Mouse (Mus musculus): ENCODE measurements around the gene Emb.
A peak's percentile ranks its signal among the peaks of the same experiment; 100 is the strongest.
"Not testable (repeated sequence)": the region's sequence is repeated elsewhere in the genome, so short reads cannot be mapped to it uniquely, and the experiment has no call there.

The Emb gene

GRCm38 (mm10) chr13:117208236-117208635, at the start of gene Emb:
Gene Emb, plus strand, starts transcription at chr13:117208536.
- DNase-seq (ENCODE audit: inconsistent age in 2 of 2, low spot score in 1 of 2), result no peak

DNA sequence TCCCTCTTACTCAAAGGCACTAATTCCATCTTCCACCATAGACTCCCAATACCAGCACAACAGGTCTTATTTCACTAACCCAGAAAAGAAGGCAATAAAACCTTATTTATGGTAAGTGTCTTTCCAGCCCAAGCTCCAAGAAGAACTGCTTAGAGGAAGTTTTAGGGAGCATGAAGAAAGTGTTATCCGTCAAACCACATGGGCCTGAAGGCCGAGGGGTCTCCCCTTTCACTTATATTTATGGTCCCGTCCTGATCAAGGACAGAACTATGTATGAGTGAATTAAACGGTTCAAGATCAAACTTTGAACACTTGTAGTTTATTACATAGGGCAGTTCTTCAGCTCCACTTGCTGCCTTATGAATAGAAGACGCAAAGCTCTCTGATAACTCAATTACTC, 44.4 kb upstream of the Emb start:
- DNase-seq (ENCODE audit: inconsistent age in 2 of 2, low spot score in 1 of 2), result no peak

GRCm38 (mm10) chr13:117165071-117165470, 43.3 kb upstream of the Emb start:
- DNase-seq (ENCODE audit: inconsistent age in 2 of 2, low spot score in 1 of 2), result no peak

- DNase-seq (ENCODE audit: inconsistent age in 2 of 2, low spot score in 1 of 2), result not testable (repeated sequence)
Measured at GRCm38 (mm10) chr13:117180912-117181311, 27.4 kb upstream of the Emb start.

DNA sequence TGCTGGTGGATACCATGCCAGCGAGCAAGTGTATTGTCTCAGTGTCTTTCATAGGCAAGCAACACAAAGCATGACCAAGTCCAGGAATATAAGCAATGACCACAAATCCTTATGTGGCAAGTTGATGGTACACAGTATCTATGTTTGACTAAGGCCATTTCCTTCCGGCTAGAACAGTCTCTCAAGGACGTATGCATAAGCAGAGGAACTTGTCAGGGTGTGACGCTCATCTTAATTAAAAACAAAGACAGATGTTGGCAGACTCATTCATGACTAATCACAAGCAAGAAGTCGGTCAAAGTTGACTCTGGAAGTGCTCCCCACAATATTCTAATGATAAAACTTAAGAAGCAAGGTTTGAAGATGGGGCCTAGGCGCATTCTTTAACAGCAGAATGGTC, 25.0 kb upstream of the Emb start:
- DNase-seq (ENCODE audit: inconsistent age in 2 of 2, low spot score in 1 of 2), result no peak

- DNase-seq (ENCODE audit: inconsistent age in 2 of 2, low spot score in 1 of 2), result no peak
Measured at GRCm38 (mm10) chr13:117185329-117185728, 23.0 kb upstream of the Emb start.

DNA sequence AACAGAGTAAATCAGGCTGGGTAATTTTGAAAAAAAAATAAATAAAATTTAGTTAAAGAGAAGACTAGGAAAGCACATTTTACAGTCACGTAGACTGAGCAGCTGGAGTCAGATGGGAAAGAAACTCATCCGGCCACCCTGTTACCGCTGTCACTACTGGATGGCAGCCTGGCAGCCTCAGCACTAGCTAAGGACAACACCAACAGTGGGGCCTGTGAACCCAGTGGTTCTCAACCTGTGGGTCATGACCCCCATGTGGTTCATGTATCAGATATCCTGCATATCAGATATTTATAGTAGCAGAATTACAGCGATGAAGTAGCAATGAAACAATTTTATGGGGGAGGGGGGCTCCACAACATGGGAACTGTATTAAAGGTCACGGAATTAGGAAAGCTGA, 16.2 kb upstream of the Emb start:
- no peak for DNase-seq (ENCODE audit: inconsistent age in 2 of 2, low spot score in 1 of 2)

DNA sequence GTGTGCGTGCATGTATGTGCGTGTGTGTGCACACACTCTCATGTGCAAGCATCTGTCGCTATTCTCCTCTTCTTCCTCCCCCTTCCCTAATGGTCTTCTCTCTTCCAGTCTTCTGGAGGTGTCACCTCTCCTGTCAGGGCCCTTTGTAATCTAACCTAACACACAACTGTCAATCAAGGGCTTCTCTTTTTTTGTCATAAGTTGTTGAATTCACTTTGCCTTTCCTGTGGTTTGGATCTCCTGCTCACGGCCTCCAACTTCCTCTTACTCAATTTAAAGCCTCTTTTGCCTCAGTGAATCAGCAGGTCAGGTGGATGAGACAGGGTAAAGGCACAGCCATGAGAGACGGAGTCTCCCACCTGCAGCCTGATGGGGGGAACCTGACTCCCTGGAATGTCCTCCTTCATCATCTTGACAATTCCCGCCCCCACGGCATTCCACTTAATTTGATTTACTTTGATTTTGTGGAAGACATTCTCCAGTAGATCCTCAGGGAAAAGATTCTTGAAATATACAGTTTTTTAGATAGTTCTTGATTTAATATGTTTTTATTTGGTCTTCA, 14.8 kb upstream of the Emb start:
- no peak for DNase-seq (ENCODE audit: inconsistent age in 2 of 2, low spot score in 1 of 2)

DNA sequence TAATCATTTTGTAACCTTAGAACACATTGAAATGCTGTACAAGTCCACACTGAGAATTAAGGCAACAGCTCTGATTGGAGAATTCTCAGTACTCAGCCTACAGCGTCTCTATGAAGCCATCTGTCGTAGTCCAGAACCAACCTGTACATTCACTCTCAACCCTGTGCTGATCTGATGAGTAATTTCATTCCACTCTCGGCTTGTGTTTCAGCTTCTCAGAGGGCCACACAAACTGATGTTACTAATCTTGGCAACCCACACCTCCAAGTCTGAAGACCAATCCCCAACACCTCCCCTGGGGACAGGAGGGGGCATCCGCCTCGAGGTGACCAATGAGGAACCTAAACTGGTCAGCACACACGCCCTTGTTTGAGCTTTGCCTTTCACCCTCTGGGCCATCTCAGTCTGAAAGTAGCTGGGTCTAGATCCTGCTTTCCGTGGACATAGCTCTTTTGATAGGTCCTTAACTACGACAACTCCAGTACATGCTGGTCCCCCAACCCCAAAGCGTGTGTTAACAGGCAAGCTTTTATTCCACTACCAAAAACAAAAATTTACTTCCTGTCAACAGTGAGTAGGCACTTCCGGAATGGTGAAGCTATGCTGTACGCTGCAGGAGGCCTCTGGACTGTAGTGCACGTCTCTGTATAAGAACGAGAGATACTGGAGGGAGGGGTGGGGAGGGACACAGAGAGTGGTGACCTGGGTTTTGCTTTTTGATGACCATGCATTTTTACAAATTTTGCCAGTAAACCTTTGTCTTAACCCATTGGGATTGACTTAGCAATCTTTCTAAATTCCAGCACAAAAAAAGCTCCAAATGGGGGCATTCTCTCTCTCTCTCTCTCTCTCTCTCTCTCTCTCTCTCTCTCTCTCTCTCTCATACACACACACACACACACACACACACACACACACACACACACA, 12.5 kb upstream of the Emb start:
- no peak for DNase-seq (ENCODE audit: inconsistent age in 2 of 2, low spot score in 1 of 2)

DNA sequence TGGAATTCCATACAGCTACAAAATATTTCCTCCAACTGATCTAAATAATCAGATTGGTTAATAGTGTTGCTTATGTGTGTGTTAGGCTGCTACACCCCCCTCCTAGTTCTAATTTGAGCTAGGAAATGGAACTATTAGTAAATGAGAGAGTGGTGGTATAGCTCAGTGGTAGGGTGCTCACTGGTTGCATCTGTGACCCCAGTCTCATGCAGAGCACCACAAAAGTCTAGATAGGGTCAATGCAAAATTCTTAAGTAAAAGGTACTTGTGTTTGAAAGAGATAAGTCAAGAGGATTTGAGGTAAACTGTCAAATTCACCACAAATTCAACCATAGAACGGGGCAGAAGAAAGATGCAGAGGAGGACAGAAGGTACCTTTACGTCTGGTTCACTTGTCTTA, 10.7 kb upstream of the Emb start:
- DNase-seq (ENCODE audit: inconsistent age in 2 of 2, low spot score in 1 of 2), result no peak

GRCm38 (mm10) chr13:117198402-117199083, 9.8 kb upstream of the Emb start:
- peak; percentile 64 to 93 for DNase-seq (ENCODE audit: inconsistent age in 2 of 2, low spot score in 1 of 2)

- DNase-seq (ENCODE audit: inconsistent age in 2 of 2, low spot score in 1 of 2), result peak; percentile 69 to 77
Measured at GRCm38 (mm10) chr13:117202755-117203471, 5.4 kb upstream of the Emb start.

- no peak for DNase-seq (ENCODE audit: inconsistent age in 2 of 2, low spot score in 1 of 2)
Measured at GRCm38 (mm10) chr13:117204685-117205084, 3.7 kb upstream of the Emb start.

DNA sequence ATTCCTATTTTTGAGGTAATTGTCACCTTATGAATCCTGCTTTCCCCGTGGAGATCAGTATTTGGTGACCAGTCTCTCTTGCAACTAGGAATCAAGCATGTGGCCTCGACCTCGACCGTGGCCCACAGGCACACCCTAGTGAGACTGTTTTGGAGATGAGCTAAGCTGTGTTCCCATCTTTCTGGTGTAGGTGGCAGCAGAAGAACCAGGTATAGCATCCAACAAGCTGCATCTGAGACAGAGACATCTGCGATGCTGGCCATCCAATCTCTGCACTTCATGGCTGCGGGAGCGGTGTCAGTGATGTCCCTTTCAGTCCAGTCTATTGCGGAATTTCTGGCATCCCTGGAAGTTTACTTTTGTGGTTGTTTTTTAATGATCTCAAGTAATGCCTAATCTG, 2.3 kb upstream of the Emb start:
- no peak for DNase-seq (ENCODE audit: inconsistent age in 2 of 2, low spot score in 1 of 2)

GRCm38 (mm10) chr13:117211386-117211875, 3.1 kb downstream of the Emb start:
- peak; percentile 42 to 69 for DNase-seq (ENCODE audit: inconsistent age in 2 of 2, low spot score in 1 of 2)

DNA sequence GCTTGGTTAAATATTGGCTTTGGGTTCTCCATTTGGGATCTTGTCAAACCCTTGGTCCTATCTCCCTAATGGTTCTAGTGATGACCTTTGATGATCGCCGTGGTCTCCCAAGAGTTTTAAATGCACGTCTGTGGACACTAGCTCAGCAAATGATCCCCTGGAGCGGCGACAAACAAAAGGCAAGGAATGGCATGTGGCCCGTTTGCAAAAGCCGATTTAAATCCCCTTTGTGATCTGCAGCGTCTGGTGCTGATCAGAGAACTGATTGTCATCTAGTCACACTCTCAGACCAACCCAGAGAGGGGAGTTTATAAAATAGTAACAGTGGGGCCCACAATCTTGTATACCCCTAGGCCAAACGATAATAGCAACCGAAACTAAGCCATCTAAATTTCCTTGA, 7.1 kb downstream of the Emb start:
- no peak for DNase-seq (ENCODE audit: inconsistent age in 2 of 2, low spot score in 1 of 2)

DNA sequence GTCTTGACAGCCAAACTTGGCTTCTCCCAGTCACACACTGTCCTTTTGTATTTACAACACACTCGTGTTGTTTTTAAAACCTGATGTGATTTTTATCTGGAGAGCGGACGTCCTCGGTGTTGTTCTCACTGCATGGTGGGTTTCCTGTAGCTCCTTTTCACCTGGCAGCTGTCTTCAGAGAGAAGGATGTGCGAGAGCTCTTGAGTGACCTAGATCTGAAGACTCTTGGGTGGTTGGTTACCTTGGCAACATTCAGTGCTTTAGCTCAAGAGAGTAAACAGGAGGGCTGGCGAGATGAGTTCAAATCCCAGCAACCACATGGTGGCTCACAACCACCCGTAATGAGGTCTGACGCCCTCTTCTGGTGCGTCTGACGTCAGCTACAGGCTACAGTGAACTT, 7.8 kb downstream of the Emb start:
- no peak for DNase-seq (ENCODE audit: inconsistent age in 2 of 2, low spot score in 1 of 2)

DNA sequence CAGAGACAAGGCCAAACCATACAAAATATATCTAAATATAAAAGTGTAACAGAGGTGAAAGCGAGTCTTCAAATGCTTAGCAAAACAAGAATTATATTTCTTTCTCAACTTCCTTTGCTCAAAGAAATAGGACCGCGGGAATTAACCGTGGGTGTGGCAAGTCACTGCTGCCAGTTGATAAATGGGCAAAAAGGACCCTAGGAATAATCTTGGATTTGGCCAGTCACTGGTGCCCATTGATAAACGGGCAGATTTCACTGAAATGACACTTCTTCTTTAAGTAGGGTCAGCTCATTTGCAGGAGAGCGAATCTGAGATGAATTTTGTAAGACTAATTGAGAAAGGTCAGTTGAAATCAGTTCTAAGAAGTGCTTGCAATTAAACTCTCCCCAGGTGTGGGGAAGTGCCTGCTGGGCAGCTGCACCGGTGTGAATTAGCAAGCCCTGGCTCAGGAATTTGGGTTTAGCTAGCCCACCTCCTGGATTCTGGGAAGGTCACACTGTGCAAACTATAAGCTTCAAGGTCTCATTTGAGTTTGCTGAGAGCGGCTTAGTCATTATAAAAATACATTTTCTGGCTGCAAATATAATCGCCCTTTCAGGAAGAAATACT, 8.5 kb downstream of the Emb start:
- no peak for DNase-seq (ENCODE audit: inconsistent age in 2 of 2, low spot score in 1 of 2)

DNA sequence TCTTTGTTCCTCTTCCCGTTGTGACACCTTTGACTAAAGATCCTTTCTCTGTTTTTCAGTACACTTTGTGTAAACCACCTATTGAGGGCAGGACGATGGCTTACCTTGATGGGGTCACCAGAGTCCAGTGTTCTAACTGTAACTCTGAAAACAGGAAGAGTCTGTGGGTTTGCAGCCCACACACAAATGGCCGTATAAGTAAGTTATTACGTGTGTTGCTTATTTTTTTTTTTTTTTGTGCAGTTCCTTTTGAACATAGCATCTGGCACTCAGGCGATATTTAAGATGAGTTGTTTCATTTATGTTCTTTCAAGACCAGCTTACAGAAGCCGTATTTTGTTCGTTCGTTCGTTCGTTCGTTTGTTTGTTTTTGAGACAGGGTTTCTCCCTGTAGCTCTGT, 9.3 kb downstream of the Emb start:
- no peak for DNase-seq (ENCODE audit: inconsistent age in 2 of 2, low spot score in 1 of 2)

GRCm38 (mm10) chr13:117218092-117218491, 9.8 kb downstream of the Emb start:
- DNase-seq (ENCODE audit: inconsistent age in 2 of 2, low spot score in 1 of 2), result no peak

Data from adrenal gland, adult (tissue).